Mouse (Mus musculus): ENCODE results near the gene Hoxb13. TPM values are rescaled to one million over a fixed set of nuclear protein-coding genes. Genes with fewer than 3 reads are reported as not detected.

The Hoxb13 gene
- polyA plus RNA-seq, 1 experiment: 0.11 TPM

DNA sequence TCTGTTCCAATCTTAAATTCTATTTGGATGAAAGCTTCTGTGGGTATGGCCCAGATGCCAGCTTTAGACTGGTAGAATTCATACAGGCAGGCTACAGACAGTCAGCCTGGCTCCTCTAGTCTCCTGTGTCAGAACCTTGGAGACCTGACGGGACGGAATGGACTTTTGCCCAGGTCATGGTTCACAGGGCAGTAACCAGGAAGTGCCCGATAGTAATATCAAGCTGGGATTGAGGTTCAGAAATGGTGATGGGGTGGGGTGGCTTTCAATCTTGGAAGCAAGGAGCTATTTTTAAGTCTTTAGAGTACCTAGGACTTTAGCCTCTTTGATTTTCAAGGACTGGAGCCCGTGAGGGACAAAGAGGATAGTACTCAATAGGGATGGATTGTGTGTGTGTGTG lies 6.8 kb upstream of the Hoxb13 start:
- TF ChIP-seq CTCF (IDR thresholded peaks at IDR 0.05; ENCODE audit: extremely low read depth, insufficient read length, insufficient replicate concordance, low read depth, low read length): no peak
- TF ChIP-seq POLR2A (IDR thresholded peaks at IDR 0.05; ENCODE audit: low read depth, low read length): no peak
- Histone ChIP-seq H3K27ac (ENCODE audit: insufficient read depth, low read depth, low read length) (no peak overlapping the region), H3K4me1 (ENCODE audit: control insufficient read depth, insufficient read depth, insufficient read length, low read length) (peaks cover 6% of the 10 kb centered on the region; the same call in 1 of the 2 replicates), H3K27me3 (ENCODE audit: control insufficient read depth, insufficient read depth, low read length) (peaks cover 71% of the 10 kb centered on the region), H3K36me3 (ENCODE audit: control insufficient read depth, insufficient read depth, low read length) (no peaks in the 10 kb centered on the region), H3K4me3 (ENCODE audit: low read depth, low read length) (no peak overlapping the region)
- WGBS: 7% methylated on average over 4 of the region's 4 CpGs

DNA sequence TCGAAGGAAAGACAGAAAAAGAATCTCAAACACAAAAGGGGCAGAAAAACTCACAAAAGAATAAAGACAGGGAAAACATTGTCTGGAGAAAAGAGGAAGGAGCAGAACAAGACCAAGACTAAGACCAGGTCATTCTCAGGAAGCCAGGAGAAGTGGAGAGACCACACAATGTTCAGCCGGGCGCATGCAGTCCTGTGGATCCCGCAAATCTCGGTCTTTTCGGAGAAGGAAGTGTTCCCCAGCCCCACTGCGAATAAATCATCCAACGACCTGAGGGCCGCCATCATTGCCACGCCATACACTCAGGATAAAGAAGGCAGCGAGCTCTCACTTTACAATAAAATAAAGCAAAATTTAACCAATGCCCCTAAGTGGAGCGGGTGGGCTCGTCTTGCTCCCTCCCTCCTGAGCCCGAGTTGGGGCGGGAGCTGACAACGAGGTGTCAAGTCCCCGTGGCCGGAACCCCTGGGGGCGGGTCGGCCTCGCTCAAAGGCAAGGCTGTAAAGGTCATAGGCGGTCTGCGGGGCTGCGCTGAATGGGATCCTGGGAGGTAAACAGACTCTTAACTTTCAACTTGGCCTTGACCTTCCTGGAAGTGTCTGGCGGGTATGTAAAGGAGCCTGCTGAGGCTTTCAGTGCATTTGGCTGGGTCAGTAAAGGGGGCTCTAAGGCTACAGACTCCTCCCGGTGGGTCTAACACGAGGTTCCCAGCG lies 4.2 kb upstream of the Hoxb13 start:
- WGBS: 3% methylated on average over 28 of the region's 28 CpGs
- no peak overlapping the region for H3K4me3 ChIP-seq (ENCODE audit: low read depth, low read length)
- H3K36me3 ChIP-seq (ENCODE audit: control insufficient read depth, insufficient read depth, low read length): no peaks in the 10 kb centered on the region
- TF ChIP-seq CTCF (IDR thresholded peaks at IDR 0.05; ENCODE audit: extremely low read depth, insufficient read length, insufficient replicate concordance, low read depth, low read length) (no peak), POLR2A (IDR thresholded peaks at IDR 0.05; ENCODE audit: low read depth, low read length) (no peak)
- H3K4me1 ChIP-seq (ENCODE audit: control insufficient read depth, insufficient read depth, insufficient read length, low read length): peaks cover 6% of the 10 kb centered on the region; the same call in 1 of the 2 replicates
- no peak overlapping the region for H3K27ac ChIP-seq (ENCODE audit: insufficient read depth, low read depth, low read length)
- peaks cover 75% of the 10 kb centered on the region for H3K27me3 ChIP-seq (ENCODE audit: control insufficient read depth, insufficient read depth, low read length)

DNA sequence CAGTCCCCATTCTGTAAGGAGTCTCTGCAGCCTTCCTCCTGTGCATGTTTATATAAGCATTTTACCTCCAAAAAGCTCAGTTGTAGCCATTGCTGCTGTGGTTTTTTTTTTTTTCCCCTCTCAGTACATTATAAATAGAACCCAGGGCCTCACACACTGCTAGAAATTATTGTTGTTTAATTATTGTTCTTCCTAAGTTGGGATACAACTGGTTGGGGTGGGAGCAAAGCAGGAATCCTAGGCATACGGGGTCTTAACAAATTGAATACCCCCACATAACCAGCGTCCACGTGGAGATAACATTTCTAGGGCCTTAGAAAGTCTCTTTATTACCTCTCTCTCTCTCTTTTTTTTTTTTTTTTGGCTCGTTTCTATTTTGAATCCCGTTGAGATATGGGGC lies 3.0 kb upstream of the Hoxb13 start:
- Histone ChIP-seq H3K36me3 (ENCODE audit: control insufficient read depth, insufficient read depth, low read length) (no peaks in the 10 kb centered on the region), H3K4me3 (ENCODE audit: low read depth, low read length) (no peak overlapping the region), H3K27ac (ENCODE audit: insufficient read depth, low read depth, low read length) (no peak overlapping the region), H3K27me3 (ENCODE audit: control insufficient read depth, insufficient read depth, low read length) (peaks cover 81% of the 10 kb centered on the region), H3K4me1 (ENCODE audit: control insufficient read depth, insufficient read depth, insufficient read length, low read length) (peaks cover 6% of the 10 kb centered on the region; the same call in 1 of the 2 replicates)
- WGBS: 8% methylated on average over 5 of the region's 5 CpGs
- TF ChIP-seq POLR2A (IDR thresholded peaks at IDR 0.05; ENCODE audit: low read depth, low read length) (no peak), CTCF (IDR thresholded peaks at IDR 0.05; ENCODE audit: extremely low read depth, insufficient read length, insufficient replicate concordance, low read depth, low read length) (no peak)

GRCm38 (mm10) chr11:96194401-96194710 lies 240 bp downstream of the Hoxb13 start:
- no peak overlapping the region for H3K27ac ChIP-seq (ENCODE audit: insufficient read depth, low read depth, low read length)
- no peak for TF ChIP-seq POLR2A (IDR thresholded peaks at IDR 0.05; ENCODE audit: low read depth, low read length)
- TF ChIP-seq CTCF (IDR thresholded peaks at IDR 0.05; ENCODE audit: extremely low read depth, insufficient read length, insufficient replicate concordance, low read depth, low read length): no peak
- no peaks in the 10 kb centered on the region for H3K4me1 ChIP-seq (ENCODE audit: control insufficient read depth, insufficient read depth, insufficient read length, low read length)
- H3K27me3 ChIP-seq (ENCODE audit: control insufficient read depth, insufficient read depth, low read length): peaks cover 82% of the 10 kb centered on the region
- H3K36me3 ChIP-seq (ENCODE audit: control insufficient read depth, insufficient read depth, low read length): no peaks in the 10 kb centered on the region
- WGBS: 3% methylated on average over 10 of the region's 10 CpGs
- H3K4me3 ChIP-seq (ENCODE audit: low read depth, low read length): no peak overlapping the region; the same call in 1 of the 2 replicates

GRCm38 (mm10) chr11:96194961-96195640 lies 985 bp downstream of the Hoxb13 start:
- TF ChIP-seq POLR2A (IDR thresholded peaks at IDR 0.05; ENCODE audit: low read depth, low read length) (no peak), CTCF (IDR thresholded peaks at IDR 0.05; ENCODE audit: extremely low read depth, insufficient read length, insufficient replicate concordance, low read depth, low read length) (no peak)
- Histone ChIP-seq H3K27me3 (ENCODE audit: control insufficient read depth, insufficient read depth, low read length) (peaks cover 85% of the 10 kb centered on the region), H3K27ac (ENCODE audit: insufficient read depth, low read depth, low read length) (no peak overlapping the region), H3K4me3 (ENCODE audit: low read depth, low read length) (no peak overlapping the region), H3K36me3 (ENCODE audit: control insufficient read depth, insufficient read depth, low read length) (no peaks in the 10 kb centered on the region), H3K4me1 (ENCODE audit: control insufficient read depth, insufficient read depth, insufficient read length, low read length) (no peaks in the 10 kb centered on the region)
- WGBS: 11% methylated on average over 11 of the region's 11 CpGs

DNA sequence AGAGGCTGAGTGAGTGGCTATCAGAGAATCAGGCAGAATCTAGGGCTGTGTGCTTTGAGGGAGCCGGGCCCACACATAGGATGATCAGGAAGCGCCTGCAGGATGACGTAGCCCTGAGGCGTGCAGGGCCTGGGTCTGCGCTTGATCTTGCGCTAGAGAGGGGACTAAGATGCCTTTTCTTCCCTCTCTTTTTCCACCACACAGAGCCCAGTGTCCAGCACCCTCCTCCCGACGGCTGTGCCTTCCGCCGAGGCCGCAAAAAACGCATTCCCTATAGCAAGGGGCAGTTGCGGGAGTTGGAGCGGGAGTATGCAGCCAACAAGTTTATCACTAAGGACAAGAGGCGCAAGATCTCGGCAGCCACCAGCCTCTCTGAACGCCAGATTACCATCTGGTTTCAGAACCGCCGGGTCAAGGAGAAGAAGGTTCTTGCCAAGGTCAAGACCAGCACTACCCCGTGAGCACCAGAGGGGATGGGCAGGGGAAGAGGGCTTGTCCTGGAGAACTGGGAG lies 1.7 kb downstream of the Hoxb13 start:
- no peak for TF ChIP-seq POLR2A (IDR thresholded peaks at IDR 0.05; ENCODE audit: low read depth, low read length)
- 5% methylated on average over 20 of the region's 20 CpGs for WGBS
- Histone ChIP-seq H3K36me3 (ENCODE audit: control insufficient read depth, insufficient read depth, low read length) (no peaks in the 10 kb centered on the region), H3K4me1 (ENCODE audit: control insufficient read depth, insufficient read depth, insufficient read length, low read length) (no peaks in the 10 kb centered on the region), H3K27ac (ENCODE audit: insufficient read depth, low read depth, low read length) (no peak overlapping the region), H3K4me3 (ENCODE audit: low read depth, low read length) (no peak overlapping the region), H3K27me3 (ENCODE audit: control insufficient read depth, insufficient read depth, low read length) (peaks cover 85% of the 10 kb centered on the region)

- peaks cover 94% of the 10 kb centered on the region for H3K27me3 ChIP-seq (ENCODE audit: control insufficient read depth, insufficient read depth, low read length)
- H3K27ac ChIP-seq (ENCODE audit: insufficient read depth, low read depth, low read length): no peak overlapping the region
- H3K4me1 ChIP-seq (ENCODE audit: control insufficient read depth, insufficient read depth, insufficient read length, low read length): no peaks in the 10 kb centered on the region
- TF ChIP-seq CTCF (IDR thresholded peaks at IDR 0.05; ENCODE audit: extremely low read depth, insufficient read length, insufficient replicate concordance, low read depth, low read length) (peak; percentile 43; the same call in 1 of the 2 replicates), POLR2A (IDR thresholded peaks at IDR 0.05; ENCODE audit: low read depth, low read length) (no peak)
- no peaks in the 10 kb centered on the region for H3K36me3 ChIP-seq (ENCODE audit: control insufficient read depth, insufficient read depth, low read length)
- 2% methylated on average over 12 of the region's 12 CpGs for WGBS
- no peak overlapping the region for H3K4me3 ChIP-seq (ENCODE audit: low read depth, low read length)
Measured at GRCm38 (mm10) chr11:96198642-96199041, 4.5 kb downstream of the Hoxb13 start.

Data from small intestine, adult 2 months (tissue).